Mouse (Mus musculus): ENCODE results near the gene Ap3b2.

The Ap3b2 gene

GRCm38 (mm10) chr7:81476833-81477232 is 16.9 kb downstream of the Ap3b2 start:
- in situ Hi-C loops (cut with MboI, MseI) = no loop called here

GRCm38 (mm10) chr7:81475221-81475620 is 18.5 kb downstream of the Ap3b2 start:
- in situ Hi-C loops (cut with MboI, MseI) = no loop called here

GRCm38 (mm10) chr7:81464906-81465450 is 28.7 kb downstream of the Ap3b2 start:
- in situ Hi-C loops (cut with MboI, MseI) = no loop called here

GRCm38 (mm10) chr7:81464116-81464515 is 29.6 kb downstream of the Ap3b2 start:
- in situ Hi-C loops (cut with MboI, MseI) = no loop called here

- in situ Hi-C loops (cut with MboI, MseI) = no loop called here
These were observed 30.9 kb downstream of the Ap3b2 start for GRCm38 (mm10) chr7:81462815-81463214.

GRCm38 (mm10) chr7:81455155-81455651 is 38.5 kb downstream of the Ap3b2 start, which contains the start of gene Cpeb1:
TSS of gene Cpeb1 (minus strand) at chr7:81455465.
- in situ Hi-C loops (cut with MboI, MseI) = no loop called here

- in situ Hi-C loops (cut with MboI, MseI) = no loop called here
These were observed 39.2 kb downstream of the Ap3b2 start for GRCm38 (mm10) chr7:81454331-81455039.

- in situ Hi-C loops (cut with MboI, MseI) = no loop called here
These were observed 40.1 kb downstream of the Ap3b2 start for GRCm38 (mm10) chr7:81453443-81454274.

GRCm38 (mm10) chr7:81452971-81453441 is 40.7 kb downstream of the Ap3b2 start:
- in situ Hi-C loops (cut with MboI, MseI) = no loop called here
